Mouse (Mus musculus) small intestine, adult 2 months (tissue): Measurements from ENCODE around the gene Pigt. TPM values are rescaled to one million over a fixed set of nuclear protein-coding genes. Genes with fewer than 3 reads are reported as not detected.

Source experiments
- H3K27ac ChIP-seq: fragments of 200-500 bp; 2 replicates; pipeline ENCODE4 v1.5.1; 2012; ENCODE audit warnings: low read depth, low read length, control low read depth, inconsistent platforms; ENCODE audit not compliant: insufficient read depth
- H3K27me3 ChIP-seq: fragments of 200-500 bp; 2 replicates; pipeline ENCODE4 v1.6.1; 2012; ENCODE audit warnings: mild to moderate bottlenecking, moderate library complexity, low read length, inconsistent platforms; ENCODE audit not compliant: control insufficient read depth, insufficient read depth
- H3K36me3 ChIP-seq: fragments of 200-500 bp; 2 replicates; pipeline ENCODE4 v1.6.1; 2012; ENCODE audit warnings: mild to moderate bottlenecking, low read length, control low read depth, inconsistent platforms; ENCODE audit not compliant: control insufficient read depth, insufficient read depth
- H3K4me1 ChIP-seq: fragments of 200-500 bp; 2 replicates; pipeline ENCODE4 v1.6.1; 2012; ENCODE audit warnings: low read length, inconsistent platforms, mixed read lengths; ENCODE audit not compliant: control insufficient read depth, insufficient read depth, insufficient read length
- H3K4me3 ChIP-seq: fragments of 200-500 bp; 2 replicates; pipeline ENCODE4 v1.5.1; 2012; ENCODE audit warnings: low read depth, mild to moderate bottlenecking, control low read depth, inconsistent platforms, low read length, moderate library complexity
- CTCF ChIP-seq: fragments of 200-500 bp; IDR thresholded peaks from 2 replicates; pipeline ENCODE4 v1.5.1; 2012; ENCODE audit warnings: low read depth, mild to moderate bottlenecking, control low read depth, inconsistent platforms, low read length, moderate library complexity, mixed read lengths; ENCODE audit not compliant: insufficient replicate concordance, insufficient read length; ENCODE audit errors: extremely low read depth
- POLR2A ChIP-seq: fragments of 200-500 bp; IDR thresholded peaks from 2 replicates; pipeline ENCODE4 v1.6.1; 2012; ENCODE audit warnings: low read depth, mild to moderate bottlenecking, control low read depth, inconsistent platforms, low read length, moderate library complexity
- WGBS: fragments of 180-500 bp; shearing (Covaris S2); methylation state at CpG from one replicate; pipeline ENCODE4 v1.1.7; 2018; 5-methylcytosine and 5-hydroxymethylcytosine counted together
- polyA plus RNA-seq: library from polyadenylated mRNA; depleted of rRNA; stranded (reverse); fragments of >200 nt; gene quantifications from 2 replicates; pipeline ENCODE4 v1.2.3, GENCODE M21; 2012

The Pigt gene
- polyA plus RNA-seq, 1 experiment: 171 TPM

DNA sequence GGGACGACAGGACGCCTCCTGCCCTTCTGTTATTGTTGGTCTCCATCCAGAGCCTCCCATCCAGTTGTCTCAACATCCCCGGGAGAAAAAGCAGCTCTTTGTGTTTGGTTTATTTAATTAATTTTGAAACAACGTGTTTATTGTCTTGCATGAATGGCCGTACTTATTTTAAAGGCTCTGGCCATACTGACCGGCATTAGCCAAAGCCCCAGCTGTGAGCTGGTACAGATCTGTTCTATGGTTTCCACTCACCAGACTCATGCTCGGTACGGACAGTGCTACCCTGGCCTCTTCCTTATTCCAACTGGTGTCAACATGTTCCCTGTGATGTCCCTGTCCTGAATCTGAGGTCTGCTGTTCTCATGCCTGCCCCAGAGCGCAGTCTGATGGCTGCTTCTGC lies 18.6 kb downstream of the Pigt start:
- no peak for TF ChIP-seq POLR2A
- TF ChIP-seq CTCF: no peak
- no peak overlapping the region for H3K27ac ChIP-seq
- no peaks in the 10 kb centered on the region for H3K36me3 ChIP-seq
- H3K4me3 ChIP-seq: no peak overlapping the region
- H3K4me1 ChIP-seq: peaks cover 25% of the 10 kb centered on the region; the same call in 1 of the 2 replicates
- no peaks in the 10 kb centered on the region; the same call in 1 of the 2 replicates for H3K27me3 ChIP-seq
- 79% methylated on average over 9 of the region's 9 CpGs for WGBS

- no peak overlapping the region for H3K27ac ChIP-seq
- no peaks in the 10 kb centered on the region; the same call in 1 of the 2 replicates for H3K27me3 ChIP-seq
- TF ChIP-seq CTCF (no peak), POLR2A (no peak)
- 71% methylated on average over 11 of the region's 11 CpGs for WGBS
- no peaks in the 10 kb centered on the region for H3K36me3 ChIP-seq
- no peak overlapping the region for H3K4me3 ChIP-seq
- peaks cover 28% of the 10 kb centered on the region; the same call in 1 of the 2 replicates for H3K4me1 ChIP-seq
Measured at GRCm38 (mm10) chr2:164516592-164516991, 19.3 kb downstream of the Pigt start.

GRCm38 (mm10) chr2:164517485-164518221 lies 20.3 kb downstream of the Pigt start:
- TF ChIP-seq POLR2A (no peak), CTCF (peak; percentile 86)
- H3K4me3 ChIP-seq: no peak overlapping the region
- WGBS: 43% methylated on average over 10 of the region's 10 CpGs
- H3K27ac ChIP-seq: no peak overlapping the region
- peaks cover 30% of the 10 kb centered on the region; the same call in 1 of the 2 replicates for H3K4me1 ChIP-seq
- H3K36me3 ChIP-seq: no peaks in the 10 kb centered on the region
- H3K27me3 ChIP-seq: no peaks in the 10 kb centered on the region; the same call in 1 of the 2 replicates

DNA sequence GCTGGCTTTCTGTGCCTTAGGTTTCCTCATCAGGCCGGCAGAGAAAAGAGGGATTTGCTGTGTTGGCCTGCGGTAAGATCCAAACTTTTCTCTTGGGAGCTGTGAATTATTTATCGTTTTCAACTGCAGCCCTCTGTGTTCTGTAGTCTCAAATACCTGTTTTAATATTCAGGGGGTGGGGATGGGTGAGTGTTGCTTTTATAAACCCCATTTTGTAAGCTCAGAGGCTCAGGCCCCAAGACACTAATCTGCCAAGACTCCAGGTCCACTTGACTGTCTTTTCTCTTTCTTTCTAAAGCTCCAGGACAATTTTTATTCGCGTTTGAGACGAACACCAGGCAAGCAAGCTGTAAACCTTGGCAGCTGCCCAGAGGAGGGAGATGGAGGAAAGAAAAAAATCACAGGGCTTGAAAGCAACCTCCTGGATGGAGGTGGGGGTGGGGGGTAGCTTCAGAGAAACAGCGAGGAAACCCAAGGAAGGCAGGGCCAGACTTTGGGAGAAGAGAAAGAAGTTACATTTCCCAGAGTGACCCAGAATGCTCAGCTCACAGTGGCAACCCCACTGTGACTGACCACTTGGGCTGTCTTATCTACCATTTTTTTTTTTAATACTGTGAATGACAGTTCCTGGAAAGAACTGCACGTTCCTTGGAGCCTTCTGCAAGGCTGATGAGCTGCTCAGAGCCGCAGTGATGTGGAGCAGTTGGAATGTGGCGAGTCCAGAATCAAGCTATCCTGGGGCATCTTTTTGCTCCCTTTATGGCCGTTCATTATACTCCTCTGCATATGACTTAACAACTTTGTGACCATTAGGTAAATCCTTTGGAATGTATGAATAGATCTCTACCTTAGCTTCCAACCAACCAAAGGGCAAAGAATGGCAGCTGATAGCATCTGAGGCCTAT lies 21.2 kb downstream of the Pigt start:
- no peak for TF ChIP-seq POLR2A
- TF ChIP-seq CTCF: no peak
- H3K36me3 ChIP-seq: no peaks in the 10 kb centered on the region
- WGBS: 58% methylated on average over 11 of the region's 11 CpGs
- peaks cover 23% of the 10 kb centered on the region; the same call in 1 of the 2 replicates for H3K4me1 ChIP-seq
- no peak overlapping the region for H3K4me3 ChIP-seq
- H3K27me3 ChIP-seq: no peaks in the 10 kb centered on the region; the same call in 1 of the 2 replicates
- no peak overlapping the region for H3K27ac ChIP-seq

GRCm38 (mm10) chr2:164519171-164519526 lies 21.8 kb downstream of the Pigt start:
- no peak overlapping the region for H3K27ac ChIP-seq
- WGBS: 73% methylated on average over 6 of the region's 6 CpGs

DNA sequence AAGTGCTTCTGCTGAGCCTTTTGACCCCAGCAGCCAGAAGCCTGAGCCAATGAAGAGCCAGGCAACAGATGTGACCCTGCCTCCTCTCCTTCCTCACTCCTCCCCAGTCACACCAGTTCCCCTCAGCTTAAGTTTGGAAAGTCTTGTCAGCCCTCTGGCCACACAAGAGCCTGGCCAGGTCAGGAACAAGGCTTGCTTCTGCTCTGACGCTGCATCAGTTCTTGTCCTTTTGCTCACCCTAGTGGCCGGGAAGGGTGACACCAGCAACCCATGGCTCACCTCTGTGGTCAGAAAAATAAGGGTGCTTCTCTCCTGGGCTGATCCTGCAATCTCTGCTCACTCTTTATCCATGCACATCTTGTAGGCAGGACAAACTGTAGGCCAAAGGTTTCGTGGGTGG lies 23.5 kb downstream of the Pigt start:
- H3K4me1 ChIP-seq: peaks cover 7% of the 10 kb centered on the region; the same call in 1 of the 2 replicates
- H3K27ac ChIP-seq: 0 out of 2 replicates have a peak overlapping the region, but pooled peaks have one; percentile 11
- H3K27me3 ChIP-seq: no peaks in the 10 kb centered on the region; the same call in 1 of the 2 replicates
- 7% methylated on average over 3 of the region's 3 CpGs for WGBS
- peaks cover 4% of the 10 kb centered on the region for H3K36me3 ChIP-seq
- TF ChIP-seq CTCF (peak; percentile 90), POLR2A (no peak)
- H3K4me3 ChIP-seq: no peak overlapping the region

More at GRCm38 (mm10) chr2:164519171-164519526, 21.8 kb downstream of the Pigt start:
- H3K4me1 ChIP-seq: peaks cover 17% of the 10 kb centered on the region; the same call in 1 of the 2 replicates
- H3K27me3 ChIP-seq: no peaks in the 10 kb centered on the region; the same call in 1 of the 2 replicates
- TF ChIP-seq CTCF (no peak), POLR2A (no peak)
- no peaks in the 10 kb centered on the region for H3K36me3 ChIP-seq
- no peak overlapping the region for H3K4me3 ChIP-seq

DNA sequence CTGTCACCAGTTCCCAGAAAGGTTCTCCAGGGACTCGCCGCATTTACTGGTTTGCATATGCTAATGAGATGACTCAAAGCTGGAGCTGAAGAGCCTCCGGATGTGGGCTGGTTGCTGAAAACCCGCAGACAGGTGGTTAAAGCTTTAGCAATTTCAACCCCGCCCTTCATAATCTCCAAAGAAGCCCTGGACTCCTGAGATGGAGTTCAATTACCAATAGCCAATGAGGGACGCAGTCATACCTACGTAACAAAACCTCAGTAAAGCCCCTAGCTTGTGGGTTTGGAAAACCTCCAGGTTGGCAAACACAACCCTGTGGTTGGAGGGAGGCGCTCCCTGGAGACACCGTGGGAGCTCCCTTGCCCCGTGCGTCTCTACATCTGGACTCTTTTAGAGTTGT lies 24.5 kb downstream of the Pigt start:
- H3K27ac ChIP-seq: peak overlapping the region; percentile 99
- peak overlapping the region; percentile 40 for H3K4me3 ChIP-seq
- TF ChIP-seq CTCF (no peak), POLR2A (peak; percentile 20; the same call in 1 of the 2 replicates)
- peaks cover 7% of the 10 kb centered on the region; the same call in 1 of the 2 replicates for H3K4me1 ChIP-seq
- H3K36me3 ChIP-seq: peaks cover 8% of the 10 kb centered on the region
- H3K27me3 ChIP-seq: no peaks in the 10 kb centered on the region; the same call in 1 of the 2 replicates
- 7% methylated on average over 11 of the region's 11 CpGs for WGBS
